Mouse (Mus musculus) left cerebral cortex, adult 8-10 months (tissue): ENCODE measurements around the gene Samhd1. TPM values are rescaled to one million over a fixed set of nuclear protein-coding genes. Genes with fewer than 3 reads are reported as not detected.
A peak's percentile ranks its signal among the peaks of the same experiment; 100 is the strongest.

Source experiments
- DNase-seq, 2 experiments: peaks; one replicate each; pipeline ENCODE4 v3.0.0; 2022; ENCODE audit warnings: low spot score in 2 of 2
- total RNA-seq, 4 experiments: library from RNA; stranded (reverse); gene quantifications; 2 replicates each; pipeline ENCODE4 v1.2.4; 2022

Gene Samhd1
- total RNA-seq, 4 experiments from 2014 or later: 12.8 to 17.0 (median 14.9) TPM

- DNase-seq: no peak
Measured at GRCm38 (mm10) chr2:157073378-157074052, 61.5 kb downstream of the Samhd1 start.

- DNase-seq: no peak
Measured at GRCm38 (mm10) chr2:157072316-157072990, 62.6 kb downstream of the Samhd1 start.

DNA sequence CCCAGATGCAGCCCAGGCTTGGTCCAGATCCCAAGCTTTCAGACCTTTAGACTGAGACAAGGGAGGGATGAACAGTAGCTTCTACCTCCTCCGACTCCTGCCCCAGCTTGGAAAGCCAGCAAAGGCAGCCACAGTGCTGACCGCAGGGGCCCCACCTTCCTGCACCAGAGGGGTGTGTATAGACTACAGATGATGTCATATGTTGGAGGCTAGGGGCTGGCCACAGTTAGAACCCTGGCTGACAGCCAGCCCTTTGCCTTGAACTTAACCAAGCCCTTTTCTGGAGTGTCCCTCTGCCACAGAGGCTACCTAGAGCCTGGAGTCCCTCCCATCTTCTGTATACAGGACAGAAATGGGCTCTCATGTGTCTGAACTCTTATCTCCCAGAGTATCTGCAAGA is 63.5 kb downstream of the Samhd1 start:
- no peak for DNase-seq

GRCm38 (mm10) chr2:157070365-157070764 is 64.7 kb downstream of the Samhd1 start:
- no peak for DNase-seq

DNA sequence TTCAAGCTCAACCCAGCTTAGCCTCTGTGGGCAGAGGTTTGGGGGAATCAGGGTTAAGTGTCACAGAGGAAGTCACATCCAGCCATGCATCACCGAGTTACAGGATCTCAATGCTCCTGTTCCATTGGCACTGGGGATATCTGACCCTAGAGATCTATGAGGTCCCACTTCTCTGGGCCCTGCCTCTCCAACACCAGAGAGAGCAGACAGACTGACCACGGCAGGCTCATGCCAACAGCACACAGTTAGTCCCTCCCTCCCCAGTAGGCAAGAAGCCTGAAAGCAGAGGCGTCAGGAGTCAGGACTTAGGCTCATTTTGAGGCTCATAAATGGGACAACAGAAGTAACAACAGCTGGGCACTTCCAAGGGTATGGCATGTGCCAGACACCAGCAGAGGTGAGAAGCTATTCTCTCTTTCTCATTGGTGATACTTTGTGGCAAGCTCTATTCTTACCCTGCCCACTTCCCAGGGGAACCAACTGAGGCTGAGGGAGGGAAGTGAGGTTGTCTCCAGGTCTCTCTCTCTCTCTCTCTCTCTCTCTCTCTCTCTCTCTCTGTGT is 65.2 kb downstream of the Samhd1 start:
- no peak for DNase-seq

DNA sequence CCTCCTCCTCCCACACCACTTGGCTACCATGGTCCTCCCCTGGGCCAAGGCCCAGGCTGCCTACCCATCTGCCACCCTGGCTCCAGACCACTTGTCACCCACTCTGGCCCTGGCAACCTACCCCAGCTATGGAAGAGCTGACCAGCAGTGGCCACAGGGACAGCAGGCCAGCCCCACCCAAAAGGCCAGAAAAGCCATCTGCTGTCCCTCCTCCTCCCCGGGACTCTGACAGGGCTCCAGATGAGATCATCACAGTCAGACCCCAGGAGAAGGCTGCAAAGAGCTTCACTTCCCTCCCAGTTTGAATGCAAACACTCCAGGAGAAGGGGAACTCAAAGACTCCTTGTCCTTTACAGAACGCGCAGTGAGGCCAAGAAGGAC is 65.7 kb downstream of the Samhd1 start:
- no peak for DNase-seq

GRCm38 (mm10) chr2:157068701-157069354 is 66.2 kb downstream of the Samhd1 start:
- DNase-seq: no peak

- no peak for DNase-seq
Measured at GRCm38 (mm10) chr2:157066731-157067430, 68.2 kb downstream of the Samhd1 start.

- no peak for DNase-seq
Measured at GRCm38 (mm10) chr2:157065879-157066226, 69.2 kb downstream of the Samhd1 start.

DNA sequence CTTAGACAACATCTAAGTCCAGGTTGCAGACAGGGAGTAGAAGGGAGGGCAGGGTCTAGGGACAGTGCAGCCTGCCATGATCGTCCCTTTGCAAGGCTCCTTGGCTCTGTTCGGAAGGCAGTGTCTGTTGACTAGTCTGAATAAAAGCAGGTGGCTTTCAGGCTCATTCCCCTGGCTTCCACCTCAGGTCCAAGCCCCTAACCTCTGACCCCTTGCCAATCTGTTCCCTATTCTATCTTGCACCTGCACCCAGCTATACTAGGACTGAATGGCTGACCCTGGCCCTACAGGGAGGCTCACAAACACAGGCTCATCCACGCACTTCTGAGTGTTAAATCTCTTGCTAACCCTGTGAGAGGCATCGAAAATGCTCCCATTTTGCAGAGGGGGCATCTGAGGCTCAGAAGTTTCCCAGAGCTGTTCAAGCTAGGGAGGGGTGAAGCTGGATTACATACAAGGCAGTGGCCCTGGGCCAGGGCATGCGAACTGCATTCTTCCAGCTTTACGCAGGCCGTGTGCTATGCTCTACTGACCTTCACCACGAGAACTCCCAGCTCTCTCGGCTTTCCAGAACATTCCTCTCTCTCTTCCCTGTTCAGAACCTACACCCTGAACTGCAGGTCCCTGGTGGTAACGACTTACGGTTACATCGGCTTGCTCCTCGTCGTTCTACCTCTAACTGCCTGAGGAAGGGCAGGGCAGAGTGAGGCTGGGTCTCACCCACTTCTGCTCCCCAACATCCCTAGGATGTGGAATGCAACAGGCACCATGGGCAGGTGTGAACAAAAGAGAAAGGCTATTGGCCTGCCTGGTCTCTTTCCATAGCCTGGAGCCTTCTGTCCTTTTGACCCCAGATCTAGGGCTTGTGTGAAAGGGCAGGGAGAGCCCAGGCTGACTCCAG is 69.8 kb downstream of the Samhd1 start:
- DNase-seq: no peak

- DNase-seq: peak in 1 of 2 experiments; percentile 65
Measured at GRCm38 (mm10) chr2:157064136-157064535, 70.9 kb downstream of the Samhd1 start.

DNA sequence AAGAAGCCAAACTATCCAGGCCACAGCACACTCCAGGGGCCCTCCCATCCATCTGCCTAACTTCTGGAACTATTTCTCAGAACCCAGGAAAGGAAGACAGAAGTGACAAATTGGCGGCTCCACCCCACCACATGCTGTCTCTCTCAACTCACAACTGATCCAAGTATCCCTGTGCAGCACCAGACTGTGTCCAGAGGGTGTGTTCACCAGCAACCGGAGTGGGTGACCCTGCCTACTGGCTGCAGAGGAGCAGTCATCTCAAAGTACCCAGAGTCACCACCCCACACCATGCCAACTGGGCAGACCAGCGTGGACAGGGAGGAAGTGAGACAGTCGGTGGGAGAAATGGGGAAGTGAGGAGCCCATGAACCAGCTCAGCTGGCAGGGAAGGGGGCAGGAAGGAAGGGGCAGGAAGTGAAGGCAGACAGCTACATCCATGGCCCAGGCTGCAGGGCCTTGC is 71.8 kb downstream of the Samhd1 start:
- DNase-seq: no peak

DNA sequence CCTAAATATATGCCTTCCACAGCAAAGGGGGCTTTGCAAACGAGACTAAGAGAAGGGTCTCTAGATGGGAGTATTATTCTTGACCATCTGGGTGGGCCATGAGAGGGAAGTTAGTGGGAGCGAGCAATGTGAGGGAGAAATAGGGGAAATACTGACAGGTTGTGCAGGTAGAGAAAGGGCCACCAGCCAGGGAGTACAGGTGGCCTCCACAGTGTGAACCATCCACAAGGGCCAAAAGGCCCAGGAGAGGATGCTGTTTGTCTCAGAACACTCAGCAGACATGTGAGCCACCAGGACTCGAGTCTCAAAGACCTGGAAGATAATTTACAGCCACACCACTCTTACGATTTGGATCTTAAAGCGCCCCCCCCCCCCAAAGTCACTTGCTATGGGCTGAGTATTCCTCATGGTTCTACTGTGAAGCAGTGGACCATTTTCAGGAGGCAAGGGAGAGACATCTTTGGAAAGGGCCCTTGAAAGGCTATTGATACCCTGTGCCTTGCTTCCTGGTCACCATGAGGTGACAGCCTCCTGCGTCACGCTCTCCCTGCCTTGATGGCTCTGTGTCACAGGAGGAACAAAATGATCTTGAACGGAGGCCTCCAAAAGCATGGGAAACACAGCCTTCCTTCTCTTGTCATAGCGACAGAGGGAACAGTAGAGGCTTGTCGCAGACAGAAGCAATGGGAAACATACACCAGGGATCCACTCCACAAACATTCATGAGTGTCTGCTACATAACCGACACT is 74.3 kb downstream of the Samhd1 start:
- no peak for DNase-seq

DNA sequence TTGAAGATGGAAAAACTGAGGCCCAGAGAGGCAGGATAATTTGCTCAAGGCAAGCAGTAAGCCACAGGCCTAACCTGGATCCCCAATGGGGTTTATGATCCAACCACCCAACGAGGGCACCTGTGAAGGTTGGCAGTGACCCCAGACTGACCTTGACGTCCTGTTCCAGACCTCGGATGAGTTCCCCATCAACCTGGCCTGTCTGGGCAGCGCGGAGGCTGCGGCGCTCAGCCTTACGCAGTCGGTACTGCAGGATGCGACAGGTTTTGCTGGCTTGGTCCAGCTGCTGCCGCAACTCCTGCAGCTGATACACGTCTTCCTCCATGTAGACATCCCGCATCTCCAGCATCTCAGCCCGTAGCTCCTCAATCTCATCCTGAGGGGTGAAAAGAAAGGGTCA is 75.0 kb downstream of the Samhd1 start:
- no peak for DNase-seq

GRCm38 (mm10) chr2:157059166-157059565 is 75.9 kb downstream of the Samhd1 start:
- DNase-seq: no peak

DNA sequence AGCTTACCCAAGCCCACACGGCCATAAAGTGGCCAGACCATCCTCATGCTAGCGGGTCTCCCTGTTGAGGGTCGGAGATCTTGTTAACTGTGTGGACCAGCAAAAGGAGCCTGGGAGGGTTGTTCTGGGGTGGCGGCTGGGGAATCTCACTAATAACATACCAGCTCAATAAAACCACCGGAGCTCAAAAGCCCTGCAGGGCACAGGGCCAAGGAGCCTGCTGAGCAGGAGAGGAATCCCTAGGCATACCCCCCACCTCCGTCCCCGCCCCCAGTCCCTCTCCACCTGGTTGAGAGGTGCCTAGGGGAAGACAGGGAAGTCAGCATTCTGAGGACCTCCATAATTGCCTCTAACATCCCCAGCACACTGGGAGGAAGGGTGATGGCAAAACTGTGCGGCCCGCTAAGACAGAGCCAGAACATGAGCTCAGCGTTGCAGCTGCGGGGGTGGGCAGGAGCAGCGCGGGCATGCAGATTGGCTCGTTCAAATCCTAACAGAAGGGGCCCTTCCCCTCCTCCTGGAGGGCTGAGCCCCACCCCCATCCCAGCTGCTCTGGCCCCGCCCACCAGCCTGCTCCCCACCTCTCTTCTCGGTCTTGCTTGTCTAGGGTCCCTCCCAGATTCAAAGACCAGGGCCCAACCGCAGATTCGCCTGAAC is 76.6 kb downstream of the Samhd1 start:
- DNase-seq: peak; percentile 52 to 85

DNA sequence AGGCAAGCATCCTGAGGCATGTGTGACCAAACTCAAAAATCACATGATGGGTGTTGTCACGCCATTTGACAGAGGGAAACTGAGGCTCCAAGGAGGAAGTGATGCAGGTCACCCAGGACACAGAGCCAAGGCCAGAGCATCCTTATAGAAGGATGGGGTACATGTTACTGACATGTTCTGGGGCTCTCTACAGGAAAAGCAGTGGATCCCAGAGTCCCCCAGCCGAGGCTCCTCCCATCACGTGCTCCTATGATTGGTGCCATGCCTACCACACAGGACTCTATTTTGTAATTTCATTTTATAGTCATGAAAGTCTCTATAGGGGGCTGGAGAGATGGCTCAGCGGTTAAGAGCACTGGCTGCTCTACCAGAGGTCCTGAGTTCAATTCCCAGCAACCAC is 77.3 kb downstream of the Samhd1 start:
- DNase-seq: no peak

- no peak for DNase-seq
Measured at GRCm38 (mm10) chr2:157057186-157057585, 77.9 kb downstream of the Samhd1 start.

GRCm38 (mm10) chr2:157055721-157056120 is 79.3 kb downstream of the Samhd1 start:
- no peak for DNase-seq
